Mouse (Mus musculus) stomach, postnatal 0 days (tissue): ENCODE results near the gene Prmt1.

ENCODE experiments used
- CTCF ChIP-seq: IDR thresholded peaks from 2 replicates; pipeline ENCODE4 v1.5.1; 2016; ENCODE audit warnings: antibody characterized with exemption, low read depth, mild to moderate bottlenecking, moderate library complexity
- EP300 ChIP-seq: optimal IDR thresholded peaks from 2 replicates; pipeline ENCODE3; 2016; ENCODE audit warnings: antibody characterized with exemption

GRCm38 (mm10) chr7:44938680-44939079, 47.7 kb downstream of the Prmt1 start:
- no peak for TF ChIP-seq CTCF
- no peak for TF ChIP-seq EP300
